In the genomic region with DNA sequence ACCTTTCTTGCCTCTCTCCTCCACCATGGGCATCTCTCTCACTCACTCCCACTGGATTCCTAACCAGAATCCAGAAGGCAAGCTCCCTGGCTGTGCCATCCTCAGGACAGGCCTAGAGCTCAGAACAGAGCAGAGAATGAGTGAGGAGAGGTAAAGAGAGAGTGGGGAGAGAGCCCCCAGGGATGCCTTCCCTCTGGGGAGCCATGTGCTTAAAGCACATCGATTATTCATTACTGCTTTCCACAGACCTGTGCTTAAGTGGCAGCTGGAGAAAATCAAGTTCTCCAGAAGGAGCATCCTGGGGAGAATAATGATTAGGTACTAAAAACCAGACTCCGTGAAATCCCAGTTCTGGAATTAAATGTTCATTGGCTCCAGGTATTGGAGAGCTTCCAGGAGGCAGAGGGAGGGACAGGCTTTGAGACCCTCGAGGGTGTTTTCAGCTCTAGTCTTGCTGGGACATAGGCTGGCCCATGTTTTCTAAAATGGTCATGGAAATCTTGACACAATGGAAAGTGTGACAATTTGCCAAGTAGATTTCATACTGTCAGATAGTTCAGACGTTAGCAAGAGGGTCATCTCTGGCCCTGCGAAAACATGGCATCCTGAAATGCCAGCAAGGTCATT, we compare ENCODE assay signal across 17 mouse cellular contexts. TPM values are rescaled to one million over a fixed set of nuclear protein-coding genes. Genes with fewer than 3 reads are reported as not detected.
A peak's percentile ranks its signal among the peaks of the same experiment; 100 is the strongest.
DNase-seq lines count a peak whose midpoint lies in the region; ATAC-seq and TF ChIP-seq lines count a peak whose summit lies in the region.
"Had no signal": no experiment of that assay in that cellular context is flagged by ENCODE, and none has a peak within 500 bp of the region (broad histone marks: within the 10 kb centered on the region; RNA-seq: fewer than 3 reads in every experiment).

No protein-coding gene starts in this region.

- no peak overlapping the region for H3K27ac ChIP-seq in embryonic facial prominence, embryonic 14.5 days (replicated peaks; ENCODE audit: low read depth, low read length)
- H3K27ac ChIP-seq in embryonic facial prominence, embryonic 10.5 days (replicated peaks): no peak overlapping the region
- no peak overlapping the region for H3K27ac ChIP-seq in hindbrain, postnatal 0 days
- H3K27ac ChIP-seq in hindbrain, embryonic 11.5 days (ENCODE audit: low read depth, low read length): no peak overlapping the region
- H3K27ac ChIP-seq in midbrain, postnatal 0 days (ENCODE audit: low read depth, low read length): no peak overlapping the region
- H3K27ac ChIP-seq in midbrain, embryonic 11.5 days (ENCODE audit: low read depth, low read length): no peak overlapping the region
- H3K27ac ChIP-seq in lung, postnatal 0 days (ENCODE audit: low read length): no peak overlapping the region
- H3K27ac ChIP-seq: heart, embryonic 13.5 days; liver, embryonic 12.5 days; lung, embryonic 15.5 days had no signal

- H3K4me3 ChIP-seq in embryonic facial prominence, embryonic 14.5 days (ENCODE audit: low read depth, low read length): no peak overlapping the region
- no peak overlapping the region for H3K4me3 ChIP-seq in embryonic facial prominence, embryonic 10.5 days
- H3K4me3 ChIP-seq in hindbrain, postnatal 0 days (ENCODE audit: low read length): no peak overlapping the region
- no peak overlapping the region for H3K4me3 ChIP-seq in hindbrain, embryonic 11.5 days (ENCODE audit: low read depth, low read length)
- no peak overlapping the region for H3K4me3 ChIP-seq in midbrain, postnatal 0 days (ENCODE audit: low read depth, low read length)
- H3K4me3 ChIP-seq in midbrain, embryonic 11.5 days (ENCODE audit: low read depth, low read length): no peak overlapping the region
- no peak overlapping the region for H3K4me3 ChIP-seq in lung, postnatal 0 days (ENCODE audit: low read depth, low read length)
- H3K4me3 ChIP-seq: heart, embryonic 13.5 days; liver, embryonic 12.5 days; lung, embryonic 15.5 days had no signal

- WGBS in embryonic facial prominence, embryonic 14.5 days: 38% methylated on average over 5 of the region's 5 CpGs
- WGBS in embryonic facial prominence, embryonic 10.5 days: 68% methylated on average over 5 of the region's 5 CpGs
- WGBS in hindbrain, postnatal 0 days: 30% methylated on average over 5 of the region's 5 CpGs
- WGBS in hindbrain, embryonic 11.5 days: 75% methylated on average over 5 of the region's 5 CpGs
- 33% methylated on average over 5 of the region's 5 CpGs for WGBS in midbrain, postnatal 0 days
- WGBS in midbrain, embryonic 11.5 days: 60% methylated on average over 5 of the region's 5 CpGs
- 58% methylated on average over 5 of the region's 5 CpGs for WGBS in lung, postnatal 0 days

- TF ChIP-seq CTCF in hindbrain, postnatal 0 days (IDR thresholded peaks at IDR 0.05; ENCODE audit: low read depth): no peak
- TF ChIP-seq CTCF in midbrain, postnatal 0 days (IDR thresholded peaks at IDR 0.05): no peak
- TF ChIP-seq CTCF in lung, postnatal 0 days (IDR thresholded peaks at IDR 0.05): no peak

- no peak overlapping the region for H3K9ac ChIP-seq in embryonic facial prominence, embryonic 14.5 days (ENCODE audit: low read depth, low read length)
- no peak overlapping the region for H3K9ac ChIP-seq in hindbrain, postnatal 0 days (replicated peaks; ENCODE audit: low read length)
- H3K9ac ChIP-seq in hindbrain, embryonic 11.5 days (ENCODE audit: low read depth, low read length): no peak overlapping the region
- no peak overlapping the region for H3K9ac ChIP-seq in midbrain, postnatal 0 days (replicated peaks; ENCODE audit: low read length, poor library complexity, severe bottlenecking)
- H3K9ac ChIP-seq in midbrain, embryonic 11.5 days (ENCODE audit: low read length): no peak overlapping the region
- H3K9ac ChIP-seq in lung, postnatal 0 days (replicated peaks; ENCODE audit: low read depth): no peak overlapping the region
- H3K9ac ChIP-seq: heart, embryonic 13.5 days; liver, embryonic 12.5 days; lung, embryonic 15.5 days had no signal

- H3K36me3 ChIP-seq in embryonic facial prominence, embryonic 14.5 days (ENCODE audit: control insufficient read depth, insufficient read depth, low read length): no peaks in the 10 kb centered on the region
- no peaks in the 10 kb centered on the region for H3K36me3 ChIP-seq in embryonic facial prominence, embryonic 10.5 days (replicated peaks)
- H3K36me3 ChIP-seq in hindbrain, postnatal 0 days (ENCODE audit: insufficient read depth, low read length): no peaks in the 10 kb centered on the region
- no peaks in the 10 kb centered on the region for H3K36me3 ChIP-seq in hindbrain, embryonic 11.5 days (ENCODE audit: control insufficient read depth, insufficient read depth, low read length)
- no peaks in the 10 kb centered on the region for H3K36me3 ChIP-seq in midbrain, postnatal 0 days (ENCODE audit: insufficient read depth, low read length)
- H3K36me3 ChIP-seq in midbrain, embryonic 11.5 days (ENCODE audit: control insufficient read depth, insufficient read depth, low read length): no peaks in the 10 kb centered on the region
- no peaks in the 10 kb centered on the region for H3K36me3 ChIP-seq in lung, postnatal 0 days (ENCODE audit: insufficient read depth, low read length)
- H3K36me3 ChIP-seq: G1E; heart, embryonic 13.5 days; liver, embryonic 12.5 days; lung, embryonic 15.5 days had no signal

- H3K9me3 ChIP-seq in embryonic facial prominence, embryonic 14.5 days (ENCODE audit: control insufficient read depth, low read length): no peaks in the 10 kb centered on the region
- H3K9me3 ChIP-seq in embryonic facial prominence, embryonic 10.5 days: no peaks in the 10 kb centered on the region
- no peaks in the 10 kb centered on the region for H3K9me3 ChIP-seq in hindbrain, postnatal 0 days (ENCODE audit: low read length)
- no peaks in the 10 kb centered on the region for H3K9me3 ChIP-seq in hindbrain, embryonic 11.5 days (ENCODE audit: control insufficient read depth, low read length)
- no peaks in the 10 kb centered on the region for H3K9me3 ChIP-seq in midbrain, postnatal 0 days (ENCODE audit: low read length)
- H3K9me3 ChIP-seq in midbrain, embryonic 11.5 days (ENCODE audit: control insufficient read depth, low read length): no peaks in the 10 kb centered on the region
- no peaks in the 10 kb centered on the region for H3K9me3 ChIP-seq in lung, postnatal 0 days (ENCODE audit: low read length)
- H3K9me3 ChIP-seq: G1E; heart, embryonic 13.5 days; liver, embryonic 12.5 days; lung, embryonic 15.5 days had no signal

- peak; percentile 52 for DNase-seq in embryonic facial prominence, embryonic 14.5 days (ENCODE audit: low spot score)
- DNase-seq in embryonic facial prominence, embryonic 10.5 days (ENCODE audit: low spot score): no peak
- peak; percentile 44 for DNase-seq in hindbrain, postnatal 0 days (ENCODE audit: low spot score)
- DNase-seq in hindbrain, embryonic 11.5 days (ENCODE audit: low spot score): no peak
- peak; percentile 52 for DNase-seq in midbrain, postnatal 0 days (ENCODE audit: low spot score)
- DNase-seq in midbrain, embryonic 11.5 days (ENCODE audit: low spot score, missing footprints): no peak
- DNase-seq in lung, postnatal 0 days (ENCODE audit: low spot score): no peak
- DNase-seq: adrenal gland, adult 2 months; B cell, adult 2 months; cerebellum, adult 18-20 months; gastrocnemius, postnatal 36 days; kidney, postnatal 10 days; thymus, postnatal 25 days had no signal

- TF ChIP-seq EP300 in lung, postnatal 0 days (IDR thresholded peaks at IDR 0.05): no peak

- no peak overlapping the region for H3K4me2 ChIP-seq in embryonic facial prominence, embryonic 14.5 days (ENCODE audit: low read depth, low read length)
- no peak overlapping the region for H3K4me2 ChIP-seq in hindbrain, postnatal 0 days (ENCODE audit: low read depth, low read length)
- H3K4me2 ChIP-seq in hindbrain, embryonic 11.5 days (replicated peaks; ENCODE audit: low read depth, low read length): no peak overlapping the region
- no peak overlapping the region for H3K4me2 ChIP-seq in midbrain, postnatal 0 days (ENCODE audit: low read depth, low read length, poor library complexity, severe bottlenecking)
- H3K4me2 ChIP-seq in midbrain, embryonic 11.5 days: no peak overlapping the region
- H3K4me2 ChIP-seq in lung, postnatal 0 days (replicated peaks; ENCODE audit: low read depth, low read length): no peak overlapping the region
- H3K4me2 ChIP-seq: heart, embryonic 13.5 days; liver, embryonic 12.5 days; lung, embryonic 15.5 days had no signal

- H3K27me3 ChIP-seq in embryonic facial prominence, embryonic 14.5 days (replicated peaks; ENCODE audit: control insufficient read depth, insufficient read depth, low read length): no peaks in the 10 kb centered on the region
- H3K27me3 ChIP-seq in embryonic facial prominence, embryonic 10.5 days (replicated peaks; ENCODE audit: low read depth, poor library complexity, severe bottlenecking): no peaks in the 10 kb centered on the region
- H3K27me3 ChIP-seq in hindbrain, postnatal 0 days (ENCODE audit: insufficient read depth, low read length): no peaks in the 10 kb centered on the region
- H3K27me3 ChIP-seq in hindbrain, embryonic 11.5 days (ENCODE audit: control insufficient read depth, insufficient read depth, low read length): no peaks in the 10 kb centered on the region
- no peaks in the 10 kb centered on the region for H3K27me3 ChIP-seq in midbrain, postnatal 0 days (ENCODE audit: insufficient read depth, low read length)
- H3K27me3 ChIP-seq in midbrain, embryonic 11.5 days (ENCODE audit: control insufficient read depth, insufficient read depth, low read length): no peaks in the 10 kb centered on the region
- no peaks in the 10 kb centered on the region for H3K27me3 ChIP-seq in lung, postnatal 0 days (replicated peaks; ENCODE audit: insufficient read depth, low read length)
- H3K27me3 ChIP-seq: heart, embryonic 13.5 days; liver, embryonic 12.5 days; lung, embryonic 15.5 days had no signal

- no peak for ATAC-seq in embryonic facial prominence, embryonic 14.5 days (ENCODE audit: low read depth)
- no peak for ATAC-seq in hindbrain, postnatal 0 days
- no peak for ATAC-seq in hindbrain, embryonic 11.5 days (ENCODE audit: low FRiP score)
- no peak for ATAC-seq in midbrain, postnatal 0 days (ENCODE audit: low FRiP score)
- no peak for ATAC-seq in midbrain, embryonic 11.5 days (ENCODE audit: low FRiP score)
- ATAC-seq in lung, postnatal 0 days: no peak
- ATAC-seq: liver, embryonic 12.5 days had no signal

- H3K4me1 ChIP-seq in embryonic facial prominence, embryonic 14.5 days (ENCODE audit: control insufficient read depth, insufficient read depth, low read length): peaks cover 5% of the 10 kb centered on the region; the same call in 1 of the 2 replicates
- no peaks in the 10 kb centered on the region for H3K4me1 ChIP-seq in embryonic facial prominence, embryonic 10.5 days
- 0 out of 2 replicates have a peak, but pooled peaks cover 4% of the 10 kb centered on the region for H3K4me1 ChIP-seq in hindbrain, postnatal 0 days (ENCODE audit: insufficient read depth, low read length)
- H3K4me1 ChIP-seq in hindbrain, embryonic 11.5 days (replicated peaks; ENCODE audit: control insufficient read depth, insufficient read depth, low read length): no peaks in the 10 kb centered on the region
- no peaks in the 10 kb centered on the region for H3K4me1 ChIP-seq in midbrain, postnatal 0 days (ENCODE audit: insufficient read depth, low read length)
- no peaks in the 10 kb centered on the region for H3K4me1 ChIP-seq in midbrain, embryonic 11.5 days (ENCODE audit: control insufficient read depth, insufficient read depth, low read length)
- H3K4me1 ChIP-seq in lung, postnatal 0 days (ENCODE audit: insufficient read depth, low read depth, low read length): peaks cover 3% of the 10 kb centered on the region; the same call in 1 of the 2 replicates
- H3K4me1 ChIP-seq: liver, embryonic 12.5 days had no signal

RNA-seq across cellular contexts. Expression of a gene that starts 31.6 kb away (rescaled TPM):
- polyA plus RNA-seq in embryonic facial prominence, embryonic 14.5 days (2014; fragmentation: Nextera tagmentation; extraction: Ambion mirVana): 1,681 and 1,840 TPM in 2 replicates
- polyA plus RNA-seq in embryonic facial prominence, embryonic 10.5 days (2016; fragmentation: Nextera tagmentation; extraction: Ambion mirVana): 705 and 749 TPM in 2 replicates
- 18.8 and 32.4 TPM in 2 replicates for total RNA-seq in hindbrain, postnatal 0 days (2014; rRNA removed)
- polyA plus RNA-seq in hindbrain, postnatal 0 days (2015; fragmentation: Nextera tagmentation; extraction: Ambion mirVana): 956 and 1,072 TPM in 2 replicates
- polyA plus RNA-seq in hindbrain, embryonic 11.5 days (2014; fragmentation: Nextera tagmentation; extraction: Ambion mirVana): 849 and 1,244 TPM in 2 replicates
- total RNA-seq in midbrain, postnatal 0 days (2014; rRNA removed): 11.9 and 38.1 TPM in 2 replicates
- polyA plus RNA-seq in midbrain, postnatal 0 days (2015; fragmentation: Nextera tagmentation; extraction: Ambion mirVana): 822 and 930 TPM in 2 replicates
- 860 and 869 TPM in 2 replicates for polyA plus RNA-seq in midbrain, embryonic 11.5 days (2014; fragmentation: Nextera tagmentation; extraction: Ambion mirVana)
- polyA plus RNA-seq in lung, postnatal 0 days (2015; fragmentation: Nextera tagmentation; extraction: Ambion mirVana): 1,202 and 1,335 TPM in 2 replicates

Comparison
In these comparisons a context has a peak if more than half of its experiments do, and no peak if none do; other contexts are left out.
1. DNase-seq: peak in embryonic facial prominence, embryonic 14.5 days (single experiment), hindbrain, postnatal 0 days (single experiment) and midbrain, postnatal 0 days (single experiment); none in embryonic facial prominence, embryonic 10.5 days (single experiment), hindbrain, embryonic 11.5 days (single experiment), midbrain, embryonic 11.5 days (single experiment) and lung, postnatal 0 days (single experiment).